Mouse (Mus musculus) duodenum, adult 2 months (tissue): ENCODE results near the gene Ipo9. TPM values are rescaled to one million over a fixed set of nuclear protein-coding genes. Genes with fewer than 3 reads are reported as not detected.

Experiments
- polyA plus RNA-seq: library from polyadenylated mRNA; depleted of rRNA; stranded (reverse); fragments of >200 nt; gene quantifications from 2 replicates; pipeline ENCODE4 v1.2.3, GENCODE M21; 2012; ENCODE audit warnings: low replicate concordance; rRNA removed

Ipo9 gene
- polyA plus RNA-seq = 11.4 and 21.5 TPM in 2 replicates

GRCm38 (mm10) chr1:135429901-135430668, at the start of gene Ipo9:
Gene Ipo9, minus strand, starts transcription at chr1:135430499.

GRCm38 (mm10) chr1:135374868-135375581, 55.3 kb downstream of the Ipo9 start, which contains the start of gene Shisa4:
Gene Shisa4, minus strand, starts transcription at chr1:135375237.

Other genes with a start within 250 kb of the Ipo9 start
- 221 and 254 TPM in 2 replicates for gene Elf3, start 171.9 kb downstream of the Ipo9 start, polyA plus RNA-seq
- gene Rnpep, start 146.4 kb downstream of the Ipo9 start, polyA plus RNA-seq = 76.4 and 161 TPM in 2 replicates
- 49.5 and 49.7 TPM in 2 replicates for gene Timm17a, start 116.7 kb downstream of the Ipo9 start, polyA plus RNA-seq
- 10.5 and 12.8 TPM in 2 replicates for gene Lmod1, start 105.7 kb downstream of the Ipo9 start, polyA plus RNA-seq
- 5.5 and 7.3 TPM in 2 replicates for gene Shisa4, start 55.3 kb downstream of the Ipo9 start, polyA plus RNA-seq
- 2.2 and 7.1 TPM in 2 replicates for gene Nav1, start 176.8 kb upstream of the Ipo9 start, polyA plus RNA-seq